Mouse (Mus musculus): ENCODE measurements around the gene Snd1.

GRCm38 (mm10) chr6:28800976-28801375 lies 326.0 kb downstream of the Snd1 start:
- no peak for TF ChIP-seq CTCF (conservative IDR thresholded peaks at IDR 0.05; ENCODE audit: low read length)
- no peak for TF ChIP-seq NANOG (IDR thresholded peaks at IDR 0.05; ENCODE audit: borderline replicate concordance, low read length)

Data from E14TG2a.4 (cell line).